Mouse (Mus musculus) C2C12 (cell line): ENCODE measurements around the gene Tas2r109. TPM values are rescaled to one million over a fixed set of nuclear protein-coding genes. Genes with fewer than 3 reads are reported as not detected.
"Not testable (repeated sequence)": the region's sequence is repeated elsewhere in the genome, so short reads cannot be mapped to it uniquely, and the experiment has no call there.

Experiments
- H3K27me3 ChIP-seq: one replicate; pipeline ENCODE4 v1.6.1; 2011; ENCODE audit not compliant: control insufficient read depth, insufficient read depth, insufficient read length
- H3K36me3 ChIP-seq: one replicate; pipeline ENCODE4 v1.6.1; 2011; ENCODE audit not compliant: control insufficient read depth, insufficient read depth
- H3K4me3 ChIP-seq: one replicate; pipeline ENCODE4 v1.5.1; 2011; ENCODE audit warnings: mild to moderate bottlenecking, control low read depth; ENCODE audit not compliant: poor library complexity, insufficient read depth, severe bottlenecking
- H3K79me2 ChIP-seq: one replicate; pipeline ENCODE4 v1.6.1; 2011; ENCODE audit not compliant: control insufficient read depth, insufficient read depth
- H3K79me3 ChIP-seq: one replicate; pipeline ENCODE4 v1.6.1; 2011; ENCODE audit warnings: low read depth, control low read depth
- H3ac ChIP-seq: one replicate; pipeline ENCODE3; 2011; ENCODE audit warnings: low read depth; ENCODE audit not compliant: control insufficient read depth, insufficient read length
- CEBPB ChIP-seq: IDR thresholded peaks from one replicate; pipeline ENCODE4 v1.6.1; 2011; ENCODE audit warnings: low read depth, mild to moderate bottlenecking, control low read depth, moderate library complexity
- CTCF ChIP-seq: IDR thresholded peaks from one replicate; pipeline ENCODE4 v1.5.1; 2011; ENCODE audit not compliant: control insufficient read depth, insufficient read depth, insufficient read length
- FOSL1 ChIP-seq: IDR thresholded peaks from one replicate; pipeline ENCODE4 v1.8.0; 2011; ENCODE audit warnings: mild to moderate bottlenecking, low read length; ENCODE audit not compliant: poor library complexity, insufficient read depth, severe bottlenecking
- MAX ChIP-seq: IDR thresholded peaks from one replicate; pipeline ENCODE4 v1.6.1; 2011; ENCODE audit warnings: mild to moderate bottlenecking, control low read depth
- MYOD1 ChIP-seq: IDR thresholded peaks from one replicate; pipeline ENCODE4 v1.6.1; 2011; ENCODE audit warnings: low read depth; ENCODE audit not compliant: control insufficient read depth, insufficient read length
- MYOG ChIP-seq: IDR thresholded peaks from one replicate; pipeline ENCODE4 v1.6.1; 2011; ENCODE audit not compliant: control insufficient read depth, insufficient read length; ENCODE audit errors: extremely low read depth
- USF1 ChIP-seq: IDR thresholded peaks from one replicate; pipeline ENCODE4 v1.6.1; 2011; ENCODE audit warnings: low read depth, mild to moderate bottlenecking, control low read depth, moderate library complexity
- long read RNA-seq, 2 experiments: library from polyadenylated mRNA; unstranded; transcript quantifications; one replicate each; pipeline ENCODE4 v2.0.0; 2019 to 2020
- polyA plus RNA-seq: library from polyadenylated mRNA; unstranded; fragments of >200 nt; fragmentation: generic; extraction: Trizol; gene quantifications from one replicate; pipeline ENCODE4 v1.2.1, GENCODE M21; 2012; ENCODE audit warnings: missing spikeins

The Tas2r109 gene
- polyA plus RNA-seq, result not detected
- long read RNA-seq, experiment 1, result 0 reads
- long read RNA-seq, experiment 2, result 0 reads

DNA sequence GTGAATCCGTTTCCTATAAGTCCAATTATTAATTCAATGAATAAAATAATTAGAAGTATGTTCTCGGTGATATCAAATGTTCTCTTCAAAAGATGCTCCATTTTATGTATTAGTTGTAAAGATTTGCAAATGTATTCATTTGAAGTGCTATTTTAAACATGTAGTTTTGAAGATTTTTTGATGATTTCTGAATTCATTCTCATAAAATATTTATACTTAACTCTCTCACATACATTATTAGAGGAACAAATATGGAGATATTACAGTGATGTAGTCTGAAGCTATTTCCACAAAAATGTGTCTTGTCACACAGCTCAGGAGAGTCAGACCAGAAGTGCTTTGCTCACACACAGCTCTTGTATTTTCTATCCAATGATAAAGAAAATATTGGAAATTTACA, at the start of gene Tas2r109:
TSS of gene Tas2r109 (minus strand) at position 101 of the 400 bp plus-strand sequence.
- Histone ChIP-seq H3K27me3 (no peaks in the 10 kb centered on the region), H3K4me3 (no peak within 1 kb of the TSS), H3ac (no peak within 1 kb of the TSS), H3K36me3 (no peaks in the 10 kb centered on the region), H3K79me2 (no peaks in the 10 kb centered on the region), H3K79me3 (no peaks in the 10 kb centered on the region)
- TF ChIP-seq FOSL1 (no peak), CTCF (no peak), USF1 (no peak), MYOG (no peak), MAX (no peak), MYOD1 (no peak), CEBPB (no peak)

GRCm38 (mm10) chr6:132957819-132958218, 22.9 kb downstream of the Tas2r109 start, which contains the start of gene Tas2r131:
Tas2r131 (minus strand) TSS chr6:132957919.
- Histone ChIP-seq H3K79me2 (no peaks in the 10 kb centered on the region), H3K4me3 (no peak within 1 kb of the TSS), H3K36me3 (no peaks in the 10 kb centered on the region), H3ac (no peak within 1 kb of the TSS), H3K27me3 (no peaks in the 10 kb centered on the region), H3K79me3 (no peaks in the 10 kb centered on the region)
- TF ChIP-seq MYOD1 (no peak), FOSL1 (no peak), CTCF (no peak), CEBPB (no peak), MAX (no peak), MYOG (no peak), USF1 (no peak)

GRCm38 (mm10) chr6:132950802-132951201, 30.0 kb downstream of the Tas2r109 start, which contains the start of gene Tas2r129:
Tas2r129 (plus strand) TSS chr6:132951102.
- no peak for TF ChIP-seq MAX
- no peak for TF ChIP-seq CEBPB
- no peak for TF ChIP-seq USF1
- TF ChIP-seq MYOG, result no peak
- TF ChIP-seq FOSL1, result no peak
- TF ChIP-seq MYOD1, result no peak
- no peak for TF ChIP-seq CTCF
- H3K4me3 ChIP-seq, result no peak within 1 kb of the TSS
- H3ac ChIP-seq, result no peak within 1 kb of the TSS
- H3K79me2 ChIP-seq, result no peaks in the 10 kb centered on the region
- H3K79me3 ChIP-seq, result no peaks in the 10 kb centered on the region
- no peaks in the 10 kb centered on the region for H3K27me3 ChIP-seq
- no peaks in the 10 kb centered on the region for H3K36me3 ChIP-seq

DNA sequence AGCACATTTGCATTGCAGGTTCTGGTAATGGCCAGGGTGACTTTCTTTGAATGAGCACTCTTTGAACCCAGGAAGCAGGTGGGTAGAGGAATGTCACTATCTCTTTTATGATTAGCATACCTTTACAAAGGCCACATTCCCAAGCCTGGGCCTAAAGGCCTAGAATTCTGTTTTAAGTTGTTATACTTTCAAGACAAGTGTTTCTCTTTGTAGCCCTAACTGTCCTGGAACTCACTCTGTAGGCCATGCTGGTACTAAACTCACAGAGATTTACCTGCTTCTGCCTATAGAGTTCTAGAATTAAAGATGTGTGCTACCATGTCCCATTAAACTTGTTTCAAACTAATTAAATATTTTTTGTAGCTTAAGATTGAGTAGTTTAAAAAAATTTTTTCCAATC, 39.4 kb downstream of the Tas2r109 start:
- not testable (repeated sequence) for H3K4me3 ChIP-seq, H3K79me2 ChIP-seq, H3K27me3 ChIP-seq, H3ac ChIP-seq, H3K36me3 ChIP-seq, H3K79me3 ChIP-seq

Other genes starting within 250 kb of the Tas2r109 start
- not detected for gene Tas2r115, start 242.9 kb downstream of the Tas2r109 start, polyA plus RNA-seq
- gene Tas2r124, start 226.2 kb downstream of the Tas2r109 start, polyA plus RNA-seq, result not detected
- not detected for gene Tas2r102, start 218.8 kb downstream of the Tas2r109 start, polyA plus RNA-seq
- not detected for gene Tas2r136, start 202.8 kb downstream of the Tas2r109 start, polyA plus RNA-seq
- gene Tas2r117, start 178.1 kb downstream of the Tas2r109 start, polyA plus RNA-seq, result not detected
- gene Tas2r123, start 133.8 kb downstream of the Tas2r109 start, polyA plus RNA-seq, result not detected
- gene Tas2r116, start 125.5 kb downstream of the Tas2r109 start, polyA plus RNA-seq, result not detected
- gene Tas2r110, start 113.0 kb downstream of the Tas2r109 start, polyA plus RNA-seq, result not detected
- not detected for gene Tas2r113, start 88.0 kb downstream of the Tas2r109 start, polyA plus RNA-seq
- gene Tas2r125, start 71.3 kb downstream of the Tas2r109 start, polyA plus RNA-seq, result not detected
- gene Tas2r129, start 29.9 kb downstream of the Tas2r109 start, polyA plus RNA-seq, result not detected
- gene Tas2r131, start 23.0 kb downstream of the Tas2r109 start, polyA plus RNA-seq, result not detected
- not detected for gene Tas2r103, start 56.1 kb upstream of the Tas2r109 start, polyA plus RNA-seq
- not detected for gene Tas2r140, start 74.9 kb upstream of the Tas2r109 start, polyA plus RNA-seq
- gene Smim10l1, start 123.9 kb upstream of the Tas2r109 start, polyA plus RNA-seq, result 13.9 TPM